Mouse (Mus musculus) liver, embryonic 12.5 days (tissue): ENCODE results near the gene Rrnad1. TPM values are rescaled to one million over a fixed set of nuclear protein-coding genes. Genes with fewer than 3 reads are reported as not detected.

Source experiments
- ATAC-seq: fragments of 200-750 bp; cut with Nextera tagmentation; 2 replicates; pipeline ENCODE4 v1.8.0; 2017; ENCODE audit warnings: moderate number of reproducible peaks, mild to moderate bottlenecking, moderate library complexity
- H3K27ac ChIP-seq: fragments of 300-500 bp; sonication (generic); 2 replicates; pipeline ENCODE4 v1.5.1; 2016; ENCODE audit warnings: mild to moderate bottlenecking
- H3K27me3 ChIP-seq: fragments of 300-500 bp; sonication (generic); replicated peaks from 2 replicates; pipeline ENCODE4 v1.6.1; 2016; ENCODE audit warnings: mild to moderate bottlenecking, moderate library complexity
- H3K36me3 ChIP-seq: fragments of 300-500 bp; sonication (generic); 2 replicates; pipeline ENCODE4 v1.6.1; 2016; ENCODE audit warnings: mild to moderate bottlenecking, moderate library complexity
- H3K4me1 ChIP-seq: fragments of 300-500 bp; sonication (generic); 2 replicates; pipeline ENCODE4 v1.6.1; 2016
- H3K4me2 ChIP-seq: fragments of 300-500 bp; sonication (generic); 2 replicates; pipeline ENCODE4 v1.6.1; 2016; ENCODE audit warnings: mild to moderate bottlenecking, moderate library complexity
- H3K4me3 ChIP-seq: fragments of 300-500 bp; sonication (generic); 2 replicates; pipeline ENCODE4 v1.5.1; 2016; ENCODE audit warnings: mild to moderate bottlenecking, moderate library complexity
- H3K9ac ChIP-seq: fragments of 300-500 bp; sonication (generic); 2 replicates; pipeline ENCODE4 v1.6.1; 2016; ENCODE audit warnings: mild to moderate bottlenecking, moderate library complexity
- H3K9me3 ChIP-seq: fragments of 300-500 bp; sonication (generic); replicated peaks from 2 replicates; pipeline ENCODE4 v1.6.1; 2016; ENCODE audit warnings: mild to moderate bottlenecking, moderate library complexity
- WGBS: fragments of 180-500 bp; shearing (Covaris S2); methylation state at CpG from one replicate; pipeline ENCODE4 v1.1.7; 2016; ENCODE audit not compliant: insufficient replicate concordance; 5-methylcytosine and 5-hydroxymethylcytosine counted together
- polyA plus RNA-seq: library from polyadenylated mRNA; unstranded; fragments of >200 nt; fragmentation: Nextera tagmentation; extraction: Ambion mirVana; gene quantifications from 2 replicates; pipeline ENCODE4 v1.2.1, GENCODE M21; 2016

Gene Rrnad1
- polyA plus RNA-seq, 1 experiment from 2014 or later, result 11.4 TPM

DNA sequence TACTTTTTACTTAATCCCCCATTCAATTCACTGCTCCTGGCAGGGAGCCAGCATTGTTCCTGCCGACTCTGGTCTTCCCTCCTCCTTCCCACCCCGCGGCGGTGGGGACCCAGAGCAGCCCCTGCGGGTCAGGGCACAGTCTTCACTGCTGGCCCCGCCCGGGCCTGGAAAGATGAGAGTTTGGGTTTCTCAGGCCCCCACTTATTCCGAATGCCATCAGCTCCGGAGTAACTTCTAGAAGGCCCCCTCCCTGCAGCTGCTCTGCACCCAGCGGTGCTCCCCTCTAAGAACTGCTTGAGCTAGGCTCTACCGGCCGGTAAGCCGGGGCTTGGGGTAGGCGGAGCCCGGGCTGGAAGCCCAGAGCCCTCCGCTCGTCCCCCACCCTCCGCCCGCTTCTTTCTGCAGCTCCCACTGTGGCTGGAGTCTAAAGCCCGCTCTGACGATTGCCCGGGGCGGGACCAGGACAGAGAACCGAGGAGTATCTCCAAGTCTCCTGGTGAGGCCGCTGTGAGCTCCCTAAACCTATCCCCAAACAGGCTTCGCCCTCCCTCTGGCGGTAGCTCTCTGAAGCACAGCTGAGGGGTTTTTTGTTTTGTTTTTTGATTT lies 30.2 kb upstream of the Rrnad1 start:
- peaks cover 14% of the 10 kb centered on the region for H3K4me1 ChIP-seq
- H3K36me3 ChIP-seq, result no peaks in the 10 kb centered on the region
- peak overlapping the region; percentile 72 for H3K4me2 ChIP-seq
- no peaks in the 10 kb centered on the region for H3K9me3 ChIP-seq
- H3K27me3 ChIP-seq, result peaks cover 64% of the 10 kb centered on the region
- WGBS, result 0% methylated on average over 27 of the region's 27 CpGs
- peak; percentile 87 for ATAC-seq
- H3K27ac ChIP-seq, result peak overlapping the region; percentile 68
- H3K9ac ChIP-seq, result peak overlapping the region; percentile 55; the same call in 1 of the 2 replicates
- H3K4me3 ChIP-seq, result peak overlapping the region; percentile 46

DNA sequence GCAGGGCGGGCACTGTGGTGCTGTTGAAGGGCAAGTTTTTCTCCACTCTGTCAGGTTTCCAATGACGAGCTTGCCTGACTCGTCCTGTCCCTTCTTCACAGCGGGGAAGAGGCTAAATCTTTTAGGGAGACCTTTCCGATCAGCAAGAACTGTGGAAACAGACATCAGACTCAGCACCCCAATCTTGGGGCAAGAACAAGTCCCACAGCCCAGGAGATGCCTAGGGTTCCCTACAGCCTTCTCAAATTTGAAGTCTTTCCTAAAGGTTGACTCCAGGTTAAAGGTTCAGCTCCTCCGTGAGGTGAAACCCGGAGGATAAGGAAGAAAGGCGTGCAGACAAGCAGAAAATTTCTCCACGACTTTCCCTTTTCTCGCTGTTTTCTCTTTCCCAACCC lies 29.7 kb upstream of the Rrnad1 start:
- ATAC-seq, result no peak
- Histone ChIP-seq H3K4me2 (peak overlapping the region; percentile 72), H3K4me1 (peaks cover 14% of the 10 kb centered on the region), H3K9me3 (no peaks in the 10 kb centered on the region), H3K27me3 (peaks cover 69% of the 10 kb centered on the region), H3K9ac (peak overlapping the region; percentile 55; the same call in 1 of the 2 replicates), H3K4me3 (peak overlapping the region; percentile 46), H3K27ac (peak overlapping the region; percentile 68; the same call in 1 of the 2 replicates), H3K36me3 (no peaks in the 10 kb centered on the region)
- 11% methylated on average over 10 of the region's 10 CpGs for WGBS

DNA sequence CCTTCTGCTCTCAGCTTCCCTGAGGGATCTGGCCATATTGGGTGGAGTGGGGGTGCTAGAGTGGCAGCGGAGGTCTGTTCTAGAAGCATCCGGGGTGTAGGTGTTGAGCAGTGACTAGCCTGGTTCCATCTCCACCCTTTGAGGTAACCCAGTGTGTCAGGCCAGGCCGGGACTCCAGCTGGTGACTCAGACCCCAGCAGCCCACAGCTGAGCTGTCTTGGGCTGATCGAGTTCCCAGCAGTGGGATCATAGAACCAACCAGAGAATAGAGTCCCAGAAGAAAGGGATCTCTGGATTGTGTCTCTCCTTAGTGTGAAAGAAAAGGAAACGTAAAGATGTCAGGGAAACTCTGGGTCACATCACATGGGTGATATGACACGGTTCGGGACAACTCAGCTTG lies 28.9 kb upstream of the Rrnad1 start:
- H3K27me3 ChIP-seq, result peaks cover 74% of the 10 kb centered on the region
- H3K9me3 ChIP-seq, result no peaks in the 10 kb centered on the region
- H3K9ac ChIP-seq, result no peak overlapping the region
- ATAC-seq, result no peak
- WGBS, result 51% methylated on average over 7 of the region's 7 CpGs
- no peak overlapping the region for H3K4me2 ChIP-seq
- no peak overlapping the region for H3K4me3 ChIP-seq
- H3K36me3 ChIP-seq, result no peaks in the 10 kb centered on the region
- H3K27ac ChIP-seq, result no peak overlapping the region
- H3K4me1 ChIP-seq, result peaks cover 14% of the 10 kb centered on the region

DNA sequence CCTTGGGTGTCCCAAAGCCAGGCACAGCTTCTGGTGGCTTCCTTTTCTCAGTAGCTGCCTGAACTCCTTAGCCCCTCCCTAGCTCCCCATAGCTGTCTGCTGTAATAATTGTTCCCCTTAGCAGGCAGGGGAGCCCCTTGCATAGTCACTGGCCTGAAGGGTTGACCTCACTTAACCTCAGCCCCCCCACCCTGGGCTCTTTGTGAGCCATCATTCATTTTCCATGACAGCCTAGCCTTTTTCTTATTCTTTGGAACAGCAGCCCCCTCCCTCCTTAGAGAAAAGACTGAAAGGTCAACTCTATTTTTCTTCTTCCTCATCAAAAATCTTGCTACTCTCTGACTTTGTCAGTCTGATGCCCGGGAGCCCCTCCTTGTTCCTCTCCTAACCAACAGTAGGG lies 28.4 kb upstream of the Rrnad1 start:
- no peaks in the 10 kb centered on the region for H3K9me3 ChIP-seq
- ATAC-seq, result no peak
- H3K27ac ChIP-seq, result no peak overlapping the region
- H3K4me2 ChIP-seq, result no peak overlapping the region
- H3K4me3 ChIP-seq, result no peak overlapping the region
- no peaks in the 10 kb centered on the region for H3K36me3 ChIP-seq
- 47% methylated on average over 1 of the region's 1 CpGs for WGBS
- peaks cover 75% of the 10 kb centered on the region for H3K27me3 ChIP-seq
- H3K4me1 ChIP-seq, result peaks cover 14% of the 10 kb centered on the region
- no peak overlapping the region for H3K9ac ChIP-seq

DNA sequence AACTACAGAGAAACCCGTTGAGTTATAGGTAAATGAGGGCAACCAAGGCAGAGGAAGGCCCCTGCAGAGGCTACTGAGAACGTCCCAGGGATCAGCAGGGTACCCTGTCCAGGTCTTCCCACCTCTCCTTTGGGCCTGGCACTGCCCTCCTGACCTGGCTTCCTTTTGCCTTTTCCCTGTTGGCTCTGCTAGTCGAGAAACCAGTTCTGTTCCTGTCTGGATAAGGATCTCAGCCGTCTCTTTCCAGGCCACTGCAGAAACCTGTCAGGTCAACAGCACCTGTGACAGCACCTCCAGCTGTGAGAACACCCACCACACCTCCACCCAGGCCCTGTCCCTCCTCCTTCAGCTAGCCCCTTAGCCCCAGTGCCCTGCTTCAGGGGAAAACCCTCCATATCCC lies 28.0 kb upstream of the Rrnad1 start:
- no peak overlapping the region for H3K4me3 ChIP-seq
- WGBS, result 39% methylated on average over 4 of the region's 4 CpGs
- no peak overlapping the region for H3K27ac ChIP-seq
- H3K9me3 ChIP-seq, result no peaks in the 10 kb centered on the region
- ATAC-seq, result no peak
- H3K27me3 ChIP-seq, result peaks cover 80% of the 10 kb centered on the region
- peaks cover 14% of the 10 kb centered on the region for H3K4me1 ChIP-seq
- no peak overlapping the region for H3K4me2 ChIP-seq
- H3K36me3 ChIP-seq, result no peaks in the 10 kb centered on the region
- no peak overlapping the region for H3K9ac ChIP-seq

DNA sequence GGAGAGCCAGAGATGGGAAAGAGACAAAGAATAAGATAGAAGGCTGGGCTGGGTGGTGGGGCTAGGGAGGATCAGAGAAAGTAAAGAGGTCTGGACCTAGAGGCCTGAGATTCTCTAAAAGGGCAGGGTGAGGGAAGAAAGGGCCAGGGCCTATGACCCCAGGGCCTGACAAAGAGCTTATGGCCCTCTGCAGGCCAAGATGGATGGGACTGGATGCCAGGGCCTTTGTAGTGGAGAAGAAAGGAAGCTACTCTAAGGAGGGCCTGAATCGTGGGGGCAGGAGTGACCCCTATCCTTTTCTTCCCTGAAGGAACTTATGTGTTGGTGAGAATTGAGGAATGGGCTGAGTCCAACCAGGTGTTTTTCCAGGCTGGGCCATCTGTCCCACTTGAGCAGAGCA lies 27.5 kb upstream of the Rrnad1 start:
- H3K4me1 ChIP-seq, result peaks cover 14% of the 10 kb centered on the region
- H3K27ac ChIP-seq, result no peak overlapping the region
- ATAC-seq, result no peak
- no peaks in the 10 kb centered on the region for H3K36me3 ChIP-seq
- no peaks in the 10 kb centered on the region for H3K9me3 ChIP-seq
- peaks cover 81% of the 10 kb centered on the region for H3K27me3 ChIP-seq
- no peak overlapping the region for H3K9ac ChIP-seq
- no peak overlapping the region for H3K4me2 ChIP-seq
- WGBS, result 30% methylated on average over 1 of the region's 1 CpGs
- H3K4me3 ChIP-seq, result no peak overlapping the region

DNA sequence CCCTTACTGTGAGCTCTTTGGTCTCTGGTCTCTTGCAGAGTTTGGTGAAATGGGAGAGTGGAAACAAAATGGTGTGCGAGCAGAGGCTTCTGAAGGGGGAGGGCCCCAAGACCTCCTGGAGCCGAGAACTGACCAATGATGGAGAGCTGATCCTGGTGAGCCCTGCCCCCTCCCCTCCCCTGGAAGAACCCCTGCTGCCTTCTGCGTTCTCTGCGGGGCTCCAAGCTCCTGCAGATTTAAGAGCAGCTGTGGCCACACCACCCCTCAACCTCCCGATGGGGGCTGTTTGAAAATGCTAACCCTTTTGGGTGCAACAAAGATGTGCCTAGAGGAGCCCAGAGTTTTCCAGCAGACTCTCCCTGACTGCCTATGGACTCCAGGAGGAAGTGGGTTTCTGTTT lies 21.9 kb upstream of the Rrnad1 start:
- peaks cover 95% of the 10 kb centered on the region for H3K27me3 ChIP-seq
- H3K27ac ChIP-seq, result no peak overlapping the region
- H3K9ac ChIP-seq, result no peak overlapping the region

DNA sequence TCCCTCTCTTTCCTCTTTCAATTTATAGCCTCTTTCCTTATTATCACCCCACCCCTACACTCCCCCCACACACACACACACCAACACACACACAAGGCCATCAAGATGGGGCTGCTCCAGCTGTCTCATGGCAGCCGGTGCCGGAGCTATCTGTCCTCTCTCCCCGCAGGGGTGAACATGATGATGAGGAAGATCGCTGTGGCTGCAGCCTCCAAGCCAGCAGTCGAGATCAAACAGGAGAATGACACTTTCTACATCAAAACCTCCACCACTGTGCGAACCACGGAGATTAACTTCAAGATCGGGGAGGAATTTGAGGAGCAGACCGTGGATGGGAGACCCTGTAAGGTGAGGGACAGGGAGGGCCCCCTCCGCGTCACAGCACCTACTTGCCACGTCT lies 21.4 kb upstream of the Rrnad1 start:
- Histone ChIP-seq H3K4me3 (peak overlapping the region; percentile 29), H3K27me3 (peaks cover 97% of the 10 kb centered on the region), H3K27ac (no peak overlapping the region), H3K36me3 (no peaks in the 10 kb centered on the region), H3K4me1 (peaks cover 28% of the 10 kb centered on the region), H3K9ac (no peak overlapping the region), H3K4me2 (peak overlapping the region; percentile 55), H3K9me3 (no peaks in the 10 kb centered on the region)
- 6% methylated on average over 12 of the region's 12 CpGs for WGBS
- ATAC-seq, result no peak

More for the DNA sequence above, 21.9 kb upstream of the Rrnad1 start:
- Histone ChIP-seq H3K36me3 (no peaks in the 10 kb centered on the region), H3K4me3 (peak overlapping the region; percentile 29), H3K4me1 (peaks cover 23% of the 10 kb centered on the region), H3K9me3 (no peaks in the 10 kb centered on the region), H3K4me2 (peak overlapping the region; percentile 55)
- WGBS, result 1% methylated on average over 5 of the region's 5 CpGs
- peak; percentile 42; the same call in 1 of the 2 replicates for ATAC-seq

DNA sequence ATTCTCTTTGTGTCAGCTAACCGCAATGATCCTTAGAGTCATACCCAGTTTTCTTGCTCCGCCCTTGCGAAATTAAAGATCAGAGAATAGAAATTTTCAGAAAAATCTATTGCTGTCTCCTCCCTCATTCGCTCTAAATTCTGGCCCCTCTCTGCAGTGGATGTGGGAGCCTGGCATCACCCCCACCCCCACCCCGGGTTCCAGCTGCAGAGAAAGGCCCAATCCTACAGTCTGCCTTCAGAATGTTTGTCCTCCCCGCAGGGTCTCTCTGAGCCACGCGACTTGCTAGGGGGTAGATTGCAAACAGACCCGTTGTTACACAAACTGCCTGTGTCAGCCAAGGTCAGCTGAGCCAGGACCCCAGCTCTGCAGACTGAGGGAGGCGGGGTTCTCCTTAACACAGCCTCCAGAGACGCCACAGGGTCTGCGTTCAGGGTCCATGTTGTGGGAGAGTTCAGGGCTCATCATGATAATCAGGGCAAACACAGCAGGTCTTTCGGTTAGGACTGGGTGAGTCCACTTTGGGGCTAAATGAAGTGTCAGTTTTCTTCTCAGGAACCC lies 19.5 kb upstream of the Rrnad1 start:
- Histone ChIP-seq H3K36me3 (no peaks in the 10 kb centered on the region), H3K4me1 (peaks cover 34% of the 10 kb centered on the region), H3K27ac (no peak overlapping the region), H3K4me3 (no peak overlapping the region), H3K9me3 (no peaks in the 10 kb centered on the region), H3K4me2 (no peak overlapping the region), H3K27me3 (peaks cover 100% of the 10 kb centered on the region), H3K9ac (no peak overlapping the region)
- WGBS, result 9% methylated on average over 13 of the region's 13 CpGs
- no peak for ATAC-seq

DNA sequence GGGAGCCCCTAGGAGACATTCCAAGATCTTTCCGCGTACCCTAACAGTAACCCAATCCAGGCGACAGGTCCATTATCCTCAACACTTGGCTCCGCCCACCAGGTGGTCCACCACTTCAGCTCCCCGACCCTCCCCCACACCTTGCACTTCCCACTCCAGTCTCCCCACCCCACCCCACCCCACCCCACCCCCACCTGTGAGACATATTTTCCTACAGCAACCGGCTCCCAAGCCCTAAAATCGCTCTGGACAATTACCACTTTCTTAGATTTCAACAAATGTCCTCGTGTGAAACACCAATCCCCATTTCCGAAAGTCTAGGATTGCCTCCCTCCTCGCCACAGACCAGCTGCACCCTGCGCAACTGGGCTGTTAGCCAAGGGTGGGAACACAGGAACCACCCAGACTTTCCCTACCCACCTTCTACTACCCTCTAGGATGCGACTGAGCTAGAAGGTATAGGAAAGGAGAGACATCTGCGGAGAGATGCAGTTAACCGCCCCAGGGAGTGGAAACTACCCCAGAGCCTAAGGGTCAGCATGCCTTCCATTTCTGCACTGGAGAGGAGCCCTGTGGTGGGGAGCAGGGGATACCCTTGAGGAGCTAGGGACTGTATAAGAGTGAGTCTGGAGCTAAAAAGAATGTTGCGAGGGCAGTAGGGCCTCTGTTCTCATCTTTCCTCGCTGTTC lies 18.9 kb upstream of the Rrnad1 start:
- Histone ChIP-seq H3K4me2 (no peak overlapping the region), H3K27me3 (peaks cover 100% of the 10 kb centered on the region), H3K9ac (no peak overlapping the region)

DNA sequence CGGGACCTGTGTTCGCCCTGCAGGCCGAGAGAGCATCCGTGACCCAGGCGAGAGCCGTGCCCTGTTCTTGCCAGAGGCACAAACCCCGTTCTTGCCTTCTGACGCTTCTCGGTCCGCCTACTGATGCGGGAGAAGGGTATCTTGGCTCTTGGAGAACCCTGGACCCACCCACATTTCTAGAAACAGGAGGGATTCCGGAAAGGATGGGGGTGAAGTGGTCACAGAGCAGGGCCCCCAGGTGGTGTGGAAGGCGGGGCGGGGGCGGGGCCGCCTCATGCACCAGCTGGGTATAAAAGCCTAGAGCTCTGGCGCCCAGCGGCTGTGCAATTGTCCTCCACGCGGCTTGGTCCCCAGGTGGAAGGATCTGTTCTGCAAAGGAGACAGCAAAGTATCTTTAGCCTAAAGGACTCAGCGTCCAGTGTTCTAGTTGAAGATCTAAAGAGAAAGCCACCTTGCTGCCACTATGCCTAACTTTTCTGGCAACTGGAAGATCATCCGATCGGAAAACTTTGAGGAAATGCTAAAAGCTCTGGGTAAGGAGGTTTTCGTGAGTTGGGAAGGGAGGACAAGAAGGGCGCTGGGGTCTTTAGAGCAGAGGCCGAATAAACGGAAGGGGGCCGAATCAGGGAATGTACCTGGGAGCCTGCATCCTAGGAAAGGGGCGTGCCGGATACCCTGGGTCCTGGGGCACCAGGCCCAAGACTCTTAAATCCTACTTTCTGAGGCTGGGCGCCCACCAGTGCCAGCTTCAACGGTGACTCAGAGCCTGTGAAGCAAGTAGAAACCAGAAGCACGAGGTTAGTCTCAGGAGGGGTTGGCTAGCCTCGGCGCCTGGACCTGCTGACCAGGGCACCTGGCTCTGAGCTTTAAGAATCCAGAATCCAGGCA lies 18.1 kb upstream of the Rrnad1 start, which contains the start of gene Crabp2:
Gene Crabp2 (plus strand): TSS at position 289 of the 888 bp plus-strand sequence.
- ATAC-seq, result no peak
- no peak within 1 kb of the TSS for H3K9ac ChIP-seq
- WGBS, result 5% methylated on average over 35 of the region's 35 CpGs

More for the DNA sequence above, 18.9 kb upstream of the Rrnad1 start:
- no peak for ATAC-seq
- Histone ChIP-seq H3K9me3 (no peaks in the 10 kb centered on the region), H3K27ac (no peak overlapping the region), H3K36me3 (no peaks in the 10 kb centered on the region), H3K4me3 (no peak overlapping the region), H3K4me1 (peaks cover 37% of the 10 kb centered on the region)
- 12% methylated on average over 16 of the region's 16 CpGs for WGBS

More for the DNA sequence above, 18.1 kb upstream of the Rrnad1 start, which contains the start of gene Crabp2:
- H3K4me1 ChIP-seq, result peaks cover 37% of the 10 kb centered on the region
- no peaks in the 10 kb centered on the region for H3K36me3 ChIP-seq
- peak within 1 kb of the TSS; percentile 31 for H3K4me3 ChIP-seq
- H3K4me2 ChIP-seq, result peak within 1 kb of the TSS; percentile 54
- no peak within 1 kb of the TSS for H3K27ac ChIP-seq
- no peaks in the 10 kb centered on the region for H3K9me3 ChIP-seq
- peaks cover 94% of the 10 kb centered on the region for H3K27me3 ChIP-seq
